Mouse (Mus musculus): ENCODE measurements around the gene Plekha6.

GRCm38 (mm10) chr1:133333937-133334336 is 169.9 kb downstream of the Plekha6 start:
- TF ChIP-seq CTCF (IDR thresholded peaks at IDR 0.05; ENCODE audit: control insufficient read depth, insufficient read depth, low read length) (no peak), POLR2A (IDR thresholded peaks at IDR 0.05; ENCODE audit: borderline replicate concordance, control insufficient read depth, low read depth, low read length) (no peak)
